Mouse (Mus musculus) left cerebral cortex, adult 6 months (tissue): ENCODE results near the gene Olfr141. TPM values are rescaled to one million over a fixed set of nuclear protein-coding genes. Genes with fewer than 3 reads are reported as not detected.

Source experiments
- long read RNA-seq, 2 experiments: library from polyadenylated mRNA; unstranded; transcript quantifications; one replicate each; pipeline ENCODE4 v2.0.0; 2019 to 2020
- polyA plus RNA-seq: library from polyadenylated mRNA; unstranded; fragments of <200 nt; fragmentation: Nextera tagmentation; gene quantifications from 2 replicates; pipeline ENCODE4 v1.2.3, GENCODE M21; 2021

The Olfr141 gene
- not detected in 2 replicates for polyA plus RNA-seq
- long read RNA-seq, experiment 1 = 0 reads
- long read RNA-seq, experiment 2 = 0 reads

DNA sequence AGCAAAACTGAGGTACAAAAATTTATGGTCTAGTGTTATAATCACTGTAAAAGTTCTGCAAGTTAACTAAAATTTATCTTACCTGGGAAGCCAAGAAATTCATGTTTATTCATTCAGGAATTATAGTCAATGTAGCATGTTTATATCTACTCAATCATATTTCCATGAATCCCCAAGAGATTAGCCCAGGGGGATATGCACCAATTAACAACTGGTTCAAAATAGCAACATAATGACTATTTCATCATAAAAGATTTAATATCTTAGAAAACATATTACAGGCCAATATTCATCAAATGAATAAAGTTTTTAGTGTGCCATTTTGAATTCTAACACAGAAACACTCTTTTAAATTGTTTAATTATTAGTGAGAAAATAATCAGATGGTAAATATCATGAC, at the start of gene Olfr141:
Olfr141 (minus strand) TSS at position 101 of the 400 bp plus-strand sequence.

DNA sequence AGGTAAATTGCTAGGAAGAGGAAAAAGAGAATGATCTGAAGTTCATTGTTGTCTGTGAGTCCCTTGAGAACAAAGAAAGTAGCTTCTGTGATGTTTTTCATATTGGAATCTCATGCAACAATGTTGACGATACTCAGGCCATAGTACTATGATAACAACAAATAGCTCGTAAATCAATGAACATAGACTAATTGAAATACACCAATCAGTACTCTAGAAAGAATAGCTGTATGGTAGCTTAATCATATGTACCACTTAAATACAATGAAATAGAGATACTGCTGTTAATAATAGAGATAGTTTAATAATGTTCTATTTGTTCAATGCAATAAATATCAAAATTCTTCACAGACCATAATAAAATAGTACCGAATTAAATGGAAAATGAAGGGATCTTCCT, 41.8 kb upstream of the Olfr141 start, which contains the start of gene Olfr1095:
Olfr1095 (minus strand) TSS at position 101 of the 400 bp plus-strand sequence.

GRCm38 (mm10) chr2:86824363-86824762, 14.5 kb upstream of the Olfr141 start, which contains the start of gene Olfr1094:
Olfr1094 (plus strand) TSS chr2:86824663.

DNA sequence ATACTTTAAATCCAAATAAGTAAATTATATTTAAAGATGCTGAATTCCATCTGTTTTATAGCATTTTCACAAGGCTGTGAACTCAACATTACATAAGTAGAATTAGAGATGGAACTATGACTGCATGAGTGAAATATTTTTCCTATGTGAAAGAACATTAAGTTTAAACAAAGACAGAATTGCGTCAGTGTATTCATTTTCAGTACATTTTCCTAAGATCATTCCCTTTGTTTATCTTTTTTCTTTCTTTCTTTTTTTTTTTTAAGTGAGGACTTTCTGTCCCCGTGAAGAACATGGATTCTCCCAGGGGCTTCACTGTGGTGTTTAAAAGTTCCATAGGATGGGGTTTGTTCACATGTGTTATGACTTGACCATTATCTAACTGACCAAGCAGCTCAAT, 27.6 kb downstream of the Olfr141 start, which contains the start of gene Olfr1093:
Olfr1093 (plus strand) TSS at position 301 of the 400 bp plus-strand sequence.

DNA sequence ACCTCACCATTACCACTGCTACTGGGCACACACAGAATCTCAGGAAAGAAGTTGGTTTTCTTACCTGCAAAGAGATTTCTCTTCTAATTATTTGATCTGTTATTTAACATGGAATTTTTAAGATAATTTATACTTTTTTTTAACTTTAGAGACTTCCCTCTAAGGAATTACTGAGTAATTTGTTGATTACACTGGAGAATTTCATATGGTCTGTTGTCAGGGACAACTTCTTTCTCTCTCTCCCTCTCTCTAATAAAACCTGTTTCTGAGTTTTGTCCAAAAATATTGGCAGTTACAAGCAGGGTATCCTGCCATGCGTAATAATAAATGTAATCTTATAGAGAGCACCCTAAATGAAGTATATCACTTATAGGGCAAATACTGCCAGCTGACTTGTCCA, 50.9 kb downstream of the Olfr141 start, which contains the start of gene Olfr1090:
Olfr1090 (minus strand) TSS at position 101 of the 400 bp plus-strand sequence.

Other genes starting within 250 kb of the Olfr141 start
- not detected in 2 replicates for gene Olfr1082, start 211.1 kb downstream of the Olfr141 start, polyA plus RNA-seq
- not detected in 2 replicates for gene Olfr1084, start 170.3 kb downstream of the Olfr141 start, polyA plus RNA-seq
- gene Olfr1085, start 148.0 kb downstream of the Olfr141 start, polyA plus RNA-seq = not detected in 2 replicates
- gene Olfr1086, start 129.9 kb downstream of the Olfr141 start, polyA plus RNA-seq = not detected in 2 replicates
- gene Olfr1087, start 111.6 kb downstream of the Olfr141 start, polyA plus RNA-seq = not detected in 2 replicates
- not detected in 2 replicates for gene Olfr1089, start 76.3 kb downstream of the Olfr141 start, polyA plus RNA-seq
- not detected in 2 replicates for gene Olfr1090, start 51.0 kb downstream of the Olfr141 start, polyA plus RNA-seq
- gene Olfr1093, start 27.5 kb downstream of the Olfr141 start, polyA plus RNA-seq = not detected in 2 replicates
- gene Olfr1094, start 14.6 kb upstream of the Olfr141 start, polyA plus RNA-seq = not detected in 2 replicates
- gene Olfr1095, start 41.7 kb upstream of the Olfr141 start, polyA plus RNA-seq = not detected in 2 replicates
- not detected in 2 replicates for gene Gm13723, start 64.8 kb upstream of the Olfr141 start, polyA plus RNA-seq
- gene Olfr1097, start 82.2 kb upstream of the Olfr141 start, polyA plus RNA-seq = not detected in 2 replicates
- gene Olfr1098, start 114.5 kb upstream of the Olfr141 start, polyA plus RNA-seq = not detected in 2 replicates
- not detected in 2 replicates for gene Olfr1099, start 150.7 kb upstream of the Olfr141 start, polyA plus RNA-seq
- gene Olfr1100, start 169.9 kb upstream of the Olfr141 start, polyA plus RNA-seq = not detected in 2 replicates
- not detected in 2 replicates for gene Olfr1101, start 181.2 kb upstream of the Olfr141 start, polyA plus RNA-seq
- gene Olfr1102, start 188.4 kb upstream of the Olfr141 start, polyA plus RNA-seq = not detected in 2 replicates
- not detected in 2 replicates for gene Olfr1104, start 217.1 kb upstream of the Olfr141 start, polyA plus RNA-seq
- gene Olfr1105, start 226.5 kb upstream of the Olfr141 start, polyA plus RNA-seq = not detected in 2 replicates
- not detected in 2 replicates for gene Olfr1106, start 242.3 kb upstream of the Olfr141 start, polyA plus RNA-seq